Mouse (Mus musculus) heart, postnatal 36 days (tissue): ENCODE results near the gene 4933421I07Rik. TPM values are rescaled to one million over a fixed set of nuclear protein-coding genes. Genes with fewer than 3 reads are reported as not detected.

Source experiments
- DNase-seq, 2 experiments: peaks; one replicate each; pipeline ENCODE4 v3.0.0; 2021 to 2022
- intact Hi-C: fragments of 180-260 bp; cut with DNase I; formaldehyde crosslinking; loops from one replicate; pipeline ENCODE4 v1.15.1; 2025
- total RNA-seq, 2 experiments: library from RNA; stranded (reverse); gene quantifications; 2 replicates each; pipeline ENCODE4 v1.2.3; 2021

The 4933421I07Rik gene
- not detected for total RNA-seq

DNA sequence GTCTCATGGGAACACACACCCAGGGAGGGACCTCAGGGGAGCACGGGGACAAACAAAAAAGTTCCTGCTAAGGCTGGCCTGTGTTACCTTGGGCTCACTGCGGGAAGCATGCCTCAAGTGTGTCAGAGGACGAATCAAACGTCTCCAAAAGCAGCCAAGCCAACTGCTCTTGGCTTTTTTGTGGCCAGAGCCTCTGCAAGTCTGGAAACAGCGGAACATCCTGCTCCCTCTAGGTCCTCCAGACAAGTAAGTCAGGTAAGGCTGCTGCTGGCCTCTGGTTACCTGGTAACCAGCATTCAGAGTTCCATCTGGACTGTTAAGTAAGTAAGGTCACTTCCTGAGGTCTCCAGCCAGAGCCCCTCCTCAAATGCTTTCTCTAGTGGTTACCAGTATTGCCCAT, at the start of gene 4933421I07Rik:
Gene 4933421I07Rik (minus strand): TSS at position 271 of the 400 bp plus-strand sequence.
- no peak for DNase-seq
- intact Hi-C loops, result no loop called here

DNA sequence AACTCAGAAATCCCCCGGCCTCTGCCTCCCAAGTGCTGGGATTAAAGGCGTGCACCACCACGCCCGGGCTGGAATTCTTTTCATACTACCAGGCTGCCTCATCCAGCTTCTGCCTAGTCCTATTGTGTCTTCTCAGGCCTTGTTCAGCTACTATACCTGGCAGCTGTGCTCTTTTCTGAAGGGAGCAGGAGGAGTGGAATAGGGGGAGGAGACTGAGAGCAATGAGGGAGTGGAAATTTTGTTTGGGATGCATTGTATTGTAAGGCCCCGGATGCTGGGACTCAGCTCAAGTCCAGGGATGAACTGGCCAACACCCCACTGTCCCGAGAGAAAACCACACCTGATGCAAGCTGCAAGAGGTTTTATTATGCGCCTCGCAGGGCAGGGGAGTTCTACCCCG, 49.4 kb upstream of the 4933421I07Rik start:
- DNase-seq, result no peak
- intact Hi-C loops, result no loop called here

DNA sequence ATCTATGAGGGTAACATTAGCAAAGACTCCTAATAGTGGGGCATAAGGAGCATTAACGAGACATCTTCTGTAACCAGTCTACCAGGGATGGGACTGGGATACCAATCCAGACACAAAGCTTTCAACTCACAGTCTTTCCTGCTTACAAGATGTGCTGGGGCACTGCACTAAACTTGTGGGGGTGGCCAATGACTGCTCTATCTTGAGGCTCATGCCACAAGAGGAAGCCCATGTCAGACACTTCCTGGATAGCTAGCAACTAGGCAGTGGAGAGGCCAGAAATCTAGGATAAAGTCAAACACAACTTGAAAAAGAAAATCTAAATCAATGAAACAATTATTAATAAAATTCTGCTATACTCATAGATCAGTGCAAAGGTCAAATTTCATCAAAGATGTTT, 48.3 kb upstream of the 4933421I07Rik start:
- intact Hi-C loops, result no loop called here

DNA sequence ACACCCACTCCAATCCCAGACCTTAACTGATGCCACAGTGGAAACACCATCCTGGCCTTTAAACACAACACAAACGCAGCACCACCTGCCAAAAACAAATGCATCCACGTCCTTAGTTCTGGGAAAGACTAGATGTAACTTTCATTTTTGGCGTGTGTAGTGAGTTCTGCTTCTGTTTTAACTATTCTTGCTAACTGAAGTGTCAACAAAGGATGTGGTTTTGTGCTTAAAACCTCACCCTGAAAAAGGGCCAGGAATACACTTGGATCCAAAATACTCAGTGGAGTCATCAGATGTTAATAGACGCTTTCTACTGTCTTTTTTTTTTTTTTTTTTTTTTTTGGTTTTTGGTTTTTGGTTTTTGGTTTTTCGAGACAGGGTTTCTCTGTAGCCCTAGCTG, 42.9 kb upstream of the 4933421I07Rik start:
- intact Hi-C loops, result no loop called here

More for the DNA sequence above, 48.3 kb upstream of the 4933421I07Rik start:
- no peak for DNase-seq

DNA sequence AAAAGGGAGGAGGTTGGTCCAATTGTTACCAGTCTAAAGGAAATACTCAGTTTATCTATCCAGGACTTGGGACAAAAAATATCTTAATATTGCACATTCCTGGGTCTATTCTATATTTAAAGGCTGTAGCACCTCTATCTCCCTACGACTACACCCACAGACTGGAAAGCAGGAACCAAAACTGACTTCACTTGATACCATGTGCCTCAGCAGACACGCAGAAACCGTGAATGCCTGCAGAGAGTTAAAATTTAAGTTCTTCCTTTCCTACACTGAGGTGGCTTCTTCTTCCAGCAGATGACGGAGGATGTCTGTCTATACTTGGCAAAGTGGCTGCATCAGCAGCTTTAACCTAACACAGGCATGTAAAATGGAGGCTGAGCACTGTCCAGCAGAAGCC, 42.4 kb upstream of the 4933421I07Rik start:
- intact Hi-C loops, result no loop called here
- no peak for DNase-seq

More for the DNA sequence above, 42.9 kb upstream of the 4933421I07Rik start:
- no peak for DNase-seq

DNA sequence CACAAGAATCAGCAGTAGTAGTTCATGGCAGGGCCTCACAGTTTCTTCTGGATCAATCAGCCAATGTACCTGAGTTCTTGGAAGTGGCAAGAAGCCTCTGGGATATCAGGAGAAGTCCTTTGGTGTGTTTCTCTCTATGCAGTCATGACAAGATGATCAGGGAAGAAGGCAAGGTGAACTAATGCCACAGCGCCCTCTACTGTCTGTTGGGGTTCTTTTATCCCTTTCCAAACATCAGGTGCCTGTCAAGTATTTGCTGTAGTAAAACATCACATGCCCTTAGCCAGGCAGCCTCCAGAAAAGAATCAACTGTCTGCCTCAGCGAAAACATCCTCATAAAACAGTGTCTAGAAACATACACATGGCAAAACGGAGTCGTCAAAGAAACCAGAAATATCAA, 6.7 kb upstream of the 4933421I07Rik start:
- intact Hi-C loops, result no loop called here
- no peak for DNase-seq

DNA sequence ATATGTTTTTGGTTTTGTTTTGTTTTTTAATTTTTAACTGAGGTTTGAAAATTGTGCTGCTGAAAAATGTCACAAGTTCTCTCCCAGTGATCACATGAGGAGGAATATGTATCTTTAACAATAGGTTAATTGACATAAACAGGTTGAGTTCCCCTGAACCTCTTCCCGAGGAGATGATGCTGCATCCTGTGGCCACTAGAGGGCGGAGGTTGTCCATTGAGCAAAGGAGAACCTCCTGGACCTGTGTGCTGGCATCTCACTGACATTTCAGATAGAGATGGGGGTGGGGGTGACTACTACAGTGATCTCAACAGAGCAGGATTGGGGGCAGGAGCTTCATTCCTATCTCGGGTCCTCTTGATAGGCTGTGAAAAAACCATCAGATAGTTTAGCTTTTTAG, 2.7 kb upstream of the 4933421I07Rik start:
- intact Hi-C loops, result no loop called here
- peak in 1 of 2 experiments; percentile 6 for DNase-seq

DNA sequence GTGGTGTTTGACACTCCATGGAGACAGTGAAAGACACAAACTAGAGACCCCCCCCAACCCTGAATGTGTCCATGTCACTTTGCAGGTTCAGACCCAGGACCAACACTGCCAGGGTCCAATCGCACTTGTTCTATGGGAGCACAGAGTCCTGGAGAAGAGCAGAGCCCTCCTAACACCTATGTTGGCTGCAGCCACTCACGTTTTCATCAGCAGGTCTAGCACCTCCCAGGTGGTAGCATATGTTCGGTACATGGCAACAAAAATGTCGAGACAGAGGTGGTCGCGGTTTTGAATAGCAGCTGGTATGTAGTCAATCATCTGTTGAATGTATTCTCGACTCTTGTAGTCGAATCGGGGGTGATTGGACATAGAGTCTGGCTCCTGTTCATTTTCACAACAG, 568 bp downstream of the 4933421I07Rik start:
- DNase-seq, result no peak
- intact Hi-C loops, result no loop called here

Other genes starting within 250 kb of the 4933421I07Rik start
- not detected for gene Vmn2r61, start 188.1 kb downstream of the 4933421I07Rik start, total RNA-seq
- 1 to 10 TPM; 4.3 to 4.4 TPM for gene Zfp141, start 57.6 kb upstream of the 4933421I07Rik start, total RNA-seq
- gene Gm21028, start 130.5 kb upstream of the 4933421I07Rik start, total RNA-seq, result not detected
- gene Zfp977, start 144.4 kb upstream of the 4933421I07Rik start, total RNA-seq, result under 1 TPM; 0.54 to 0.61 TPM
- 1 to 10 TPM; 2.2 TPM for gene Zfp976, start 194.5 kb upstream of the 4933421I07Rik start, total RNA-seq
- 1 to 10 TPM; 5.5 to 5.6 TPM for gene Zfp975, start 244.6 kb upstream of the 4933421I07Rik start, total RNA-seq